Mouse (Mus musculus) lung, postnatal 25 days (tissue): ENCODE data around the gene Knstrn.
A peak's percentile ranks its signal among the peaks of the same experiment; 100 is the strongest.

ENCODE experiments used
- DNase-seq: peaks from one replicate; pipeline ENCODE4 v3.0.0; 2022; ENCODE audit warnings: low spot score

Knstrn gene

DNA sequence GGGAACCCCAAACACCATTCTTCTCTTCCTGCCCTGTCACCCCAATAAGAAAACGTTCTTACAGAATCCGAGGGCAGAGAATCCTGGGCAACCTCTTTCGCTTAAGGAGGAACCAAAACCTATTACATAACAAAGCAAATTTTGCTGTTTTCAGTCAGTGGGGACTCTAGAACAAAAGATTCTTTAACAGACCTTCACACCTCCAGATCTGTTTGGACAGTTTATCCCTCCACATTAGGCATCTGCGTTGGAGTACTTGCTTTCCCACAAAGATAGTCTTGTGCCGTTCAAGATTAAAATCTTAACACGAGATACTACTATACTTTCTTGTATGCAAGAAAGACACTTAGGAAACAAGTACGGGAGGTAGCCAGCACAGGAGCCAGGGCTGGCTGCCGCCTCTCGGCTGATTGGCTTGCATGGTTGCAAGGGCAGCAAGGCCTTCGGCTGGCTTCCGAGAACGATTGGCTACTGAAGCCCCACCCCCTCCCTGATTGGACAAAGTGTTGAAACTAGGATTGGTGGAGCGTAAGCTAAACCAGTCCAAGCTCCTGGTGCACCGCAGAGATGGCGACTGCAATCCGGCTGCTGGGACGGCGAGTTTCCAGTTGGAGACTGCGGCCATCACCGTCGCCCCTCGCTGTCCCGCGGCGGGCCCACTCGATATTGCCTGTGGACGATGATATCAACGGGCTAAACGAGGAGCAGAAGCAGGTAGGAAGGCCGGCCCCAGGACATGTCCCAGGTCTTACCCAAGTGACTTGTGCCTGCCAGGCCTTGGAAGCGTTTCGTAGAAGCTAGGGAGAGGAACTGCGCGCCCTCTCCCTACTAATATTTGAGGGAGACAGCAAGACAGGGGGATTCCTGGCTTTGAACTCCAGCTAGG, 47.9 kb downstream of the Knstrn start, which contains the start of gene Ivd:
Gene Ivd (plus strand): TSS at position 501 of the 886 bp plus-strand sequence.
- peak; percentile 96 for DNase-seq

DNA sequence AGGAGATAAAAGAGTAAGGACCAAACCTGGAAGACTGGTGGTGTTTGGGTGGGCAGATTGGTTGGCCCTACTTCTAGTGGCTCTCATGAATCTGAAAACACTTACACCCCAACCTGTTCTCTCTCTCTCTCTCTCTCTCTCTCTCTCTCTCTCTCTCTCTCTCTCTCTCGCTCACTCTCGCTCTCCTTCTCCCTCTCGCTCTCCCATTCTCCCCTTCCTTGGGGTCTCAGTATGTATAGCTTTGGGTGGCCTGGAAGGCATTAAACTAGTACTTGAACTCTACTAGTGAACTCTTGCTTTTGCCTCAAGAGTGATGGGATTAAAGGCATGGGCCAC, 48.5 kb downstream of the Knstrn start:
- no peak for DNase-seq

- no peak for DNase-seq
Observed at GRCm38 (mm10) chr2:118870601-118871000, 56.8 kb downstream of the Knstrn start.

- no peak for DNase-seq
Observed at GRCm38 (mm10) chr2:118871032-118871431, 57.2 kb downstream of the Knstrn start.

GRCm38 (mm10) chr2:118873018-118873417, 59.2 kb downstream of the Knstrn start:
- DNase-seq: no peak

DNA sequence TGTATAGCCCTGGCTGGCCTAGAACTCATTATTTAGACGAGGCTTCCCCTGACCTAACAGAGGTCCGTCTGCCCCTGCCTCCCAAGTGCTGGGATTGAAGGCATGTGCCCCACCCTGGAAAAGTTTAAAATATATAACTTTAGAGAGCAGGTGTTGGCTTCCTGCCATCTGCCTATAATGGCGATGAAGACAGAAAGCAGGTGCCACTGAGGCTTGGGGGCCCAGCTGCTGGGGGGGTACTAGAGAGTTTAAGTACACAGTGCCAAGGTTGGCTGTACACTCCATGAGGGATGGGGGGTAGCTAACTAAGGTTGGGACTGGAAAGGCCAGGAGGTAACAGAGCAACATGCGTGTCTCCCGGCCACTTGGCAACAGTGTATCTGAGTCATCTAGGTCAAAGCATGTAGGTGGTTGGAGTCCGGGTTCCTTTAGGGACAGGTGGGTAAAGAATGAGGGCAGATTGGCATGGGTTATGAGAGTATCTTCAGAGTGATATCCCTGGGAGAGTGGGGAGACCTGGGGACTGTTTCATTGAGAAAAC, 60.2 kb downstream of the Knstrn start:
- no peak for DNase-seq

GRCm38 (mm10) chr2:118875316-118875715, 61.5 kb downstream of the Knstrn start:
- DNase-seq: no peak

- DNase-seq: no peak
Observed at GRCm38 (mm10) chr2:118876453-118876852, 62.6 kb downstream of the Knstrn start.

DNA sequence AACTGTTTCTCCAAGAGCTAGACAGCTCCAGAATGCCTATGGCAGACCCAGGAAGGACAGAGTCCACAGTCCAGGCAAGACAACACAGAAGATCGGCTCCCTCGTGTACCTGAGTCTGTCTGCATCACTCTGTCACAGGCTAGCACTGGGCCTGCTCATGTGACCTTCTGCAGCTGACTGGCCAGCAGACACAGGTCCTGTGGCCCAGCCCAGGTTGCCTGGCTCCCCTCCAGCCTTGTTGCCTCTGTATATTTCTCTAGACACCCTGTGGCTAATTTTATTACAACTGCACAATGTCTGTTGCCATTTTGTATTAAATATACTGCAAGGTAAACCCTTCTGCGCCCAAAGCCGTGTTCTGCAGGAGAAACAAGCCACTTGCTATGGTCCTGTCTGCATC, 67.2 kb downstream of the Knstrn start:
- DNase-seq: no peak

DNA sequence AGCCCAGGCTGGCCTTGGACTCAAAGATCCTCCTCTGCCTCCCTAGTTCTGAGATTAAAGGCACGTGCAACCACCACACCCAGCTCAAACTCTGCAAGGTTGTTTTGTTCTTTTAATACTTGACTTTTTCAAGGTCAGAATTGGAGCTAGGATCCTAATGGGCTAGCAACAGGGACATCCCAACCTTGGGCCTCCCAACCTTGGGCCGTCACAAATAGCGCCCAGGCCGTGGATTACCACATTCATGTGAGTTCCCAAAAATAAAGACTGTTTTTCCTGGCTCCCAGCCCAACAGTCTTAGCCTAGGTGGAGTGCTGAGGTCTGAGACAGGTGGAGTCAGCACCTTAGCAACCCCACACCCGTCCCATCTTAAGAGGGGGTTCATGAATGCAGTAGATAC, 68.2 kb downstream of the Knstrn start:
- no peak for DNase-seq

DNA sequence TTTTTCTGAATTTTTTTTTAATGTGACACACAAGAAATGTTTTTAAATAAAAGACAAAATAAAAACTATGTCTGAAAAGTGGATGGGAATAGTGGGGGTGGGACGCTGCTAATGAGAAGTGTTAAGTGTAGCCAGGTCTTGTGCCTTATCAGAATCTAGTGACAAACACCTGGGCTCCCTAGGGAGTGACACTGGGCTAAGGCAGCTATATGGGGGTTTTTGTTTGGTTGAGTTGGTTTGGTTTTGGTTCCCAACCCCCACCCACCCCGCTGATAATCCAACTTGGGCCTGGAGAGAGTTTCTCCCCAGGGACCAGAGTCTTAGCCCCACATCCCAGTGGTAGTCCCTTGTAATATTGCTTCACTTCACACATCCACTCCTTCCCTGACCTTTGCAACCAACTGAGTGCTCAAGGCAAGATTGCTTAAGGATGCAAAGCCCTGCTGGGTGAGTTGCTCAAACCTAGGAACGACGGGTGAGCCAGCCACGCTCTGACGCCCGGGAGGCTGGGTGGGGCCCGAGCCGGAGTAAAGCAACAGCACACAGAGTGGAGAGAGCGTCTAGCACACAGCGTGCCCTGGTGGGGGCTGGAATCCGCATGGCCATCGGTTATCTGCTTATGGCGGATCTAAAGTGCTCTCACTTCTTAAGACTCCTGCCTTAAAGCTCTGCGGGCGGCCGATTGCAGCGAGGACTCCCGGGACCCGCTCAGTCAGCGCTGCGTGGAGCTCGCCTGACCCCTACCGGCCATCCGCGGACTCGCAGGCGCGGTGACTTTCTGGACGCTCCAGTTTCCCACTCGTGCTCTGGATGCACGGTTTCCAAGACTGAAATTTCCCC, 69.3 kb downstream of the Knstrn start:
- DNase-seq: peak; percentile 87

- DNase-seq: no peak
Observed at GRCm38 (mm10) chr2:118887440-118887839, 73.6 kb downstream of the Knstrn start.

DNA sequence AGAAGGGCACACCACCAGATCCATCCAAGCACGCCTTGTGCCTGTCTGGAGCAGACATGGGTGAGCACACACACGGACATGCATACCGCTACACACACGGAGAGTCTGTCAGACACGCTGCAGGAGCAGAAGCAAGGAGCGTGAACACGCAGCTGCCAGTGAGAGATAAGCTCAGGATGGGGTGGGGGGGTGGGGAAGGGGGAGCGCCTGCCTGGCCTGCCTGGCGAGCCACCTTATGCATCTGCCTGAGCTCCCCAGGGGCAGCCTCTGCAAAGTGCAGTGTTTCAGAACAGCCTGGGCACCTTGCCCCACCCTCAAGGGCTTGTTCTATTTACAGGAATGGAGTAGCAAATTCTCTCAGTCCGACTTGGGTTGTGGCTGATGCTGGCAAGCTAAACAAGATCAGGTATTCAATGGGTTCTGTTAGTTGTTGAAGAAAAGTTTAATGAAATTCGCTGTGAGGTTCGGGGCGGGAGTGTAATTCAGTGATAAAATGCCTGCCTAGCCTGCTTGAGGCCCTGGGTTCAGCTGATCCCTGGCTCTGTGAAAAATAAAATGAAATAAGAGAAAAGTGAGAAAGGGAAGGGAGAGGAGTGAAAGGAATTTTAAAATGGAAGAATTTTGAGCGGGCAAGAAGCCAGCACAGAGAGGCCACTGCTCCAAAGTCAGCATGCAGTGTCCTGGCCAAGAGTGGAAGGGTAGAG, 74.2 kb downstream of the Knstrn start:
- DNase-seq: peak; percentile 45

DNA sequence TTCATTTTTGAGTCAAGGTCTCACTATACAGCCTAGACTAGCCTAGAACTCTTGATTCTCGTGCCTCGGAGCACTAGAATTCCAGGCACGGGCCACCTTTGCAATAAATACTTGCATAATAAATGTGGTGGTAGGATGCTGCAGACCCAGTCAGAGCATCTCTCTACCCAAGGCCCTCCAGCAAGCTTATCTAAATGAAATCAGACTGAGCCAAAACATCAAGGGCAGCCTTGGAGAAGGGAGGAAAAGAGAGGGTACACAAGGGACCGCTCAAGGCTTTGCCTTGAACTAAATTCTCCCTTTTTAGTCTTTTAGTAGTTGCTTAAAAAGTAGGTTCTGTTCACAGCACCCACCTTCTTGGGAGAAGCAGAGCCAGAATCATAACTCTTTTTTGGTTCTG, 77.4 kb downstream of the Knstrn start:
- no peak for DNase-seq

DNA sequence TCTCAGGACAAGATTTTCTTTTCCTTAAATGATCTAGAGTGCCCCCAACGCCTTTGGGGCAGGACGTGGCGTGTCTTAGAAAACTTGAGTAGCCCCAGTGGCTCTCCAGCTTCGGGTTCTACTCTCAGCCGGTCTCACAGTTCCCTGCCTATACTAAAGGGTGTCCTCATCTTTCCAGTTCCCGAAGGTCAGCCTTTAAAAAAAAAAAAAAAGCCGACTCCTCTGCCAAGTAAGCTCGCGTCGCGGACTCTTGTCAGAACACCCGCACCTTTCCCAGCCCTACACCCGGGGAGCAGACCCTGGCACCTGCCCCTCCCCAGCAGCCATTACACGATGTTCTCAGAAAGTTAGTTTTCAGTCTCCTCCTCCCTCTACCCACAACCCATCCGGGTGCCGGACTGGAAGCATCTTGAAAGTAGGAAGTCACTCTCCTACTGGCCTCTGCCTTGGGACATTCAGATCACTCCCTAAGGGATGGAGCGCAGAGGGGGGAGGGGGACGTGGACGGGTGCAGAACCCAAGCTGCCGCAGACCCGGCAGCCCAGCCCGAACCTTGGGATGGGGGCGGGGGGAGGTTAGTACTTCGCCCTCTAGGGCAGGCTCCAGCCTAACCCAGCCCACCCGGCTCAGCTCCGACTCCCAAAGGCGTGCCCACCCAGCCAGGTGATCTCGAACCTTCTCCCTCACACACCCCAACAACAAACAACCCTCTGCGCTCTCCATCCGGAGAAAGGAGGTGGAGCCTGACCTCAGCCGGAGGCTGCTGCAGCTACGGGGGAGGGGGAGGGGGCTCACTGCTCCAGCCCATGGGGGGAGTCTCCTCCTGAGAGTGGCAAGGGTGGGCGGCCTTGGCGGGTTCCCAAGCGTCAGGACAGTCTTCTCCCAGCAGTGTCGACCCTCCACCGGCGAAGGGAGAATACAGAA, 82.4 kb downstream of the Knstrn start:
- peak; percentile 43 for DNase-seq

- DNase-seq: no peak
Observed at GRCm38 (mm10) chr2:118896914-118897291, 83.1 kb downstream of the Knstrn start.

DNA sequence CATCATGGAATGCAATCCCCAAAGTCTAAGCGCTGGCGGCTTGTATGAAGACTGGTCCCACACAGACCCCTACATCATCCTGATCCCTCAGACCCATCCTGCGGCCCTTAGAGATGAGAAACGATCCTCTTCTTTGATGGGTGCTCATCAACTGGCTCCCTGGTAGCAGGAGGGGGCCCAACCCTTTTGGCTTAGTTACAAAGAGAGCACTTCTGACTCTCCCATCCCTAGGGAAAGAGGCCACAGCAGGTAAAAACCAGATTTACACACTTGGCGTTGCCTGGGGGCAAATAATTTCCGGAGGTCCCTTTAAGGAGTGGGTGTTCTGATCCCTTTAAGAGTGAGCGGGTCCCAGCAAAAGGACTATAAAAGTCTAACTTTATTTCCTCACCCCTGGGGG, 83.6 kb downstream of the Knstrn start:
- DNase-seq: no peak

- DNase-seq: no peak
Observed at GRCm38 (mm10) chr2:118897808-118898207, 84.0 kb downstream of the Knstrn start.

DNA sequence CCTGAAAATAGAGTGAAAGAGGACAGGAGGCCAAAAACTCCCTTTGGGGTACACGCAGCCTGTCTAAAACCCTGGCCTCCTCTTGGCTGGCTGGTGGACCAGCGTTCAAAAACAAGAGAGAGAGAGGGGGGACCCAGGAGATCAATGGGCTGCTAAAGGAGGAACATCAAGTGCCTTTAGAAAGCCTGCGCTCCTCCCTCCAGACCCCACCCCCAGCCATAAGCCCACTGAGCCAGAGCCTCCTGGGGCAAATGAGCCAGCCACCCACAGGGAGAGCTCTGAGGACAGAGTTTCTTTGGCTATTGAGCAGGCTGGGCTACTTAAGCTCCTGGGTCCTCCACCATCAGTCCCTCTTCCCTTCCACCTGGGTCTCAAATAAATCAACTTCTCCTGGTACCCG, 85.0 kb downstream of the Knstrn start:
- DNase-seq: no peak

DNA sequence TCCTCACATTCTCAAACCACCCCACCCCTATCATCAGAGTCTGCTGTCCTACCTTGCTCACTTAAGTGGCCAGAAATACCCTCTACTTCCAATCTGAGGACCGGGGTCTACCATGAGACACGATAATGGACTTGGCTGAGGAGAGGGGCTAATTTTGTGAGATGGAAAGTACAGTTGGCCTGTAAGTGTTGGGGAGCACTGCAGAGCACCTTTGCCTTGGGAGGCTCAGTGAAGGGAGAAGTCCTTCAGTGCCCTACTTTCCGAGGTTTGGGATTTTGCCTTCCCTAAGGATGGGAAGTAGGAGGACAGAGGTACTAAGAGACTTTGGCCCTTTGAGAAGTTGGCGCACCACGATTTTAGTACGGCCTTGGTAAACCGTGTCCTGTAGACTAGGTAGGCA, 85.5 kb downstream of the Knstrn start:
- DNase-seq: no peak
